Mouse (Mus musculus): ENCODE results near the gene Smarcad1.

- no peak for TF ChIP-seq CTCF (IDR thresholded peaks at IDR 0.05; ENCODE audit: low read depth)
- TF ChIP-seq EP300 (IDR thresholded peaks at IDR 0.05; ENCODE audit: low read depth) = no peak
These were observed 40.2 kb upstream of the Smarcad1 start for GRCm38 (mm10) chr6:65002196-65002595.
